Mouse (Mus musculus): ENCODE data around the gene Nek5. TPM values are rescaled to one million over a fixed set of nuclear protein-coding genes. Genes with fewer than 3 reads are reported as not detected.

Nek5 gene
- polyA plus RNA-seq, 1 experiment from 2014 or later: 0.26 TPM

GRCm38 (mm10) chr8:22039468-22040152, 85.2 kb downstream of the Nek5 start:
- no peak overlapping the region for H3K4me3 ChIP-seq
- no peak overlapping the region for H3K9ac ChIP-seq
- ATAC-seq: no peak
- H3K4me1 ChIP-seq: no peaks in the 10 kb centered on the region; the same call in 1 of the 2 replicates
- H3K36me3 ChIP-seq (ENCODE audit: poor library complexity, severe bottlenecking): no peaks in the 10 kb centered on the region
- 7% methylated on average over 15 of the region's 15 CpGs for WGBS
- H3K4me2 ChIP-seq: peak overlapping the region; percentile 28
- H3K27ac ChIP-seq: no peak overlapping the region
- peaks cover 5% of the 10 kb centered on the region for H3K27me3 ChIP-seq
- no peaks in the 10 kb centered on the region for H3K9me3 ChIP-seq (replicated peaks)

- Histone ChIP-seq H3K4me1 (no peaks in the 10 kb centered on the region; the same call in 1 of the 2 replicates), H3K4me3 (no peak overlapping the region), H3K9ac (no peak overlapping the region), H3K4me2 (no peak overlapping the region), H3K36me3 (ENCODE audit: poor library complexity, severe bottlenecking) (no peaks in the 10 kb centered on the region), H3K27me3 (peaks cover 5% of the 10 kb centered on the region), H3K27ac (no peak overlapping the region), H3K9me3 (replicated peaks) (no peaks in the 10 kb centered on the region)
- no peak for ATAC-seq
- 85% methylated on average over 7 of the region's 7 CpGs for WGBS
Observed at GRCm38 (mm10) chr8:22037022-22037421, 87.8 kb downstream of the Nek5 start.

GRCm38 (mm10) chr8:22036137-22036536, 88.7 kb downstream of the Nek5 start:
- Histone ChIP-seq H3K9ac (no peak overlapping the region), H3K4me1 (no peaks in the 10 kb centered on the region; the same call in 1 of the 2 replicates), H3K27me3 (peaks cover 5% of the 10 kb centered on the region), H3K27ac (no peak overlapping the region), H3K4me3 (no peak overlapping the region), H3K4me2 (no peak overlapping the region), H3K9me3 (replicated peaks) (no peaks in the 10 kb centered on the region), H3K36me3 (ENCODE audit: poor library complexity, severe bottlenecking) (no peaks in the 10 kb centered on the region)
- ATAC-seq: no peak
- 87% methylated on average over 9 of the region's 9 CpGs for WGBS

GRCm38 (mm10) chr8:22030990-22031389, 93.9 kb downstream of the Nek5 start:
- ATAC-seq: no peak
- WGBS: 89% methylated on average over 3 of the region's 3 CpGs
- Histone ChIP-seq H3K4me2 (no peak overlapping the region), H3K4me3 (no peak overlapping the region), H3K27ac (no peak overlapping the region), H3K9ac (no peak overlapping the region), H3K27me3 (no peaks in the 10 kb centered on the region), H3K4me1 (no peaks in the 10 kb centered on the region), H3K9me3 (replicated peaks) (no peaks in the 10 kb centered on the region), H3K36me3 (ENCODE audit: poor library complexity, severe bottlenecking) (no peaks in the 10 kb centered on the region)

GRCm38 (mm10) chr8:22028973-22029372, 95.9 kb downstream of the Nek5 start:
- no peaks in the 10 kb centered on the region for H3K9me3 ChIP-seq (replicated peaks)
- no peaks in the 10 kb centered on the region for H3K36me3 ChIP-seq (ENCODE audit: poor library complexity, severe bottlenecking)
- no peaks in the 10 kb centered on the region for H3K4me1 ChIP-seq
- H3K27me3 ChIP-seq: no peaks in the 10 kb centered on the region
- no peak overlapping the region for H3K4me2 ChIP-seq
- WGBS: 90% methylated on average over 3 of the region's 3 CpGs
- no peak overlapping the region for H3K27ac ChIP-seq
- no peak overlapping the region for H3K4me3 ChIP-seq
- no peak for ATAC-seq
- no peak overlapping the region for H3K9ac ChIP-seq

- Histone ChIP-seq H3K4me3 (no peak overlapping the region), H3K4me1 (no peaks in the 10 kb centered on the region), H3K9me3 (replicated peaks) (no peaks in the 10 kb centered on the region), H3K4me2 (no peak overlapping the region), H3K36me3 (ENCODE audit: poor library complexity, severe bottlenecking) (no peaks in the 10 kb centered on the region), H3K27me3 (no peaks in the 10 kb centered on the region), H3K9ac (no peak overlapping the region), H3K27ac (no peak overlapping the region)
- no peak for ATAC-seq
- 81% methylated on average over 4 of the region's 4 CpGs for WGBS
Observed at GRCm38 (mm10) chr8:22025241-22025640, 99.6 kb downstream of the Nek5 start.

Other genes starting within 250 kb of the Nek5 start
- not detected in 2 replicates for gene Defb9, start 239.6 kb downstream of the Nek5 start, polyA plus RNA-seq (2015; fragmentation: Nextera tagmentation; extraction: Ambion mirVana)
- 3.2 and 3.4 TPM in 2 replicates for gene Defb11, start 218.6 kb downstream of the Nek5 start, polyA plus RNA-seq (2015; fragmentation: Nextera tagmentation; extraction: Ambion mirVana)
- gene Defb15, start 192.3 kb downstream of the Nek5 start, polyA plus RNA-seq (2015; fragmentation: Nextera tagmentation; extraction: Ambion mirVana): not detected in 2 replicates
- not detected in 2 replicates for gene Defb35, start 186.7 kb downstream of the Nek5 start, polyA plus RNA-seq (2015; fragmentation: Nextera tagmentation; extraction: Ambion mirVana)
- not detected in 2 replicates for gene Defb13, start 178.3 kb downstream of the Nek5 start, polyA plus RNA-seq (2015; fragmentation: Nextera tagmentation; extraction: Ambion mirVana)
- not detected in 2 replicates for gene Fam90a1a, start 166.3 kb downstream of the Nek5 start, polyA plus RNA-seq (2015; fragmentation: Nextera tagmentation; extraction: Ambion mirVana)
- not detected in 2 replicates for gene Ccdc70, start 155.3 kb downstream of the Nek5 start, polyA plus RNA-seq (2015; fragmentation: Nextera tagmentation; extraction: Ambion mirVana)
- 1.3 TPM in 2 replicates for gene Atp7b, start 64.7 kb downstream of the Nek5 start, polyA plus RNA-seq (2015; fragmentation: Nextera tagmentation; extraction: Ambion mirVana)
- 28.9 and 29.6 TPM in 2 replicates for gene Alg11, start 64.3 kb downstream of the Nek5 start, polyA plus RNA-seq (2015; fragmentation: Nextera tagmentation; extraction: Ambion mirVana)
- gene Nek3, start 41.4 kb upstream of the Nek5 start, polyA plus RNA-seq (2015; fragmentation: Nextera tagmentation; extraction: Ambion mirVana): 7.0 and 7.2 TPM in 2 replicates
- 49.3 and 51.4 TPM in 2 replicates for gene Ckap2, start 60.8 kb upstream of the Nek5 start, polyA plus RNA-seq (2015; fragmentation: Nextera tagmentation; extraction: Ambion mirVana)
- 43.2 and 44.3 TPM in 2 replicates for gene Vps36, start 67.8 kb upstream of the Nek5 start, polyA plus RNA-seq (2015; fragmentation: Nextera tagmentation; extraction: Ambion mirVana)
- 5.9 and 6.6 TPM in 2 replicates for gene Thsd1, start 102.3 kb upstream of the Nek5 start, polyA plus RNA-seq (2015; fragmentation: Nextera tagmentation; extraction: Ambion mirVana)
- not detected in 2 replicates for gene Tpte, start 158.4 kb upstream of the Nek5 start, polyA plus RNA-seq (2015; fragmentation: Nextera tagmentation; extraction: Ambion mirVana)